Mouse (Mus musculus): ENCODE data around the gene Krtap13-1.

GRCm38 (mm10) chr16:88747943-88748342, 19.3 kb downstream of the Krtap13-1 start:
- TF ChIP-seq POLR2A (IDR thresholded peaks at IDR 0.05; ENCODE audit: low read depth, low read length) (no peak), CTCF (conservative IDR thresholded peaks at IDR 0.05; ENCODE audit: insufficient read depth, insufficient read length, low read depth, low read length) (no peak)

Data from kidney, adult 2 months (tissue).